Mouse (Mus musculus): Measurements from ENCODE around the gene Sh3bgrl3. TPM values are rescaled to one million over a fixed set of nuclear protein-coding genes. Genes with fewer than 3 reads are reported as not detected.
"Not testable (repeated sequence)": the region's sequence is repeated elsewhere in the genome, so short reads cannot be mapped to it uniquely, and the experiment has no call there.

Gene Sh3bgrl3
- polyA plus RNA-seq, 1 experiment = 703 TPM

- WGBS = 62% methylated on average over 8 of the region's 8 CpGs
- H3K4me1 ChIP-seq (ENCODE audit: control insufficient read depth, insufficient read depth, low read length) = peaks cover 8% of the 10 kb centered on the region
- TF ChIP-seq POLR2A (IDR thresholded peaks at IDR 0.05; ENCODE audit: borderline replicate concordance, extremely low read depth, low read depth, low read length) (peak; percentile 62; the same call in 1 of the 2 replicates), CTCF (IDR thresholded peaks at IDR 0.05; ENCODE audit: insufficient read depth, low read length) (no peak)
- H3K4me3 ChIP-seq (replicated peaks; ENCODE audit: extremely low read depth, low read depth, low read length) = no peak overlapping the region
- no peak for DNase-seq
These were observed 28.2 kb upstream of the Sh3bgrl3 start for GRCm38 (mm10) chr4:134156744-134157143.

GRCm38 (mm10) chr4:134155961-134156465 is 27.4 kb upstream of the Sh3bgrl3 start:
- TF ChIP-seq POLR2A (IDR thresholded peaks at IDR 0.05; ENCODE audit: borderline replicate concordance, extremely low read depth, low read depth, low read length) = no peak
- TF ChIP-seq CTCF (IDR thresholded peaks at IDR 0.05; ENCODE audit: insufficient read depth, low read length) = no peak
- 82% methylated on average over 10 of the region's 10 CpGs for WGBS
- no peak for DNase-seq
- Histone ChIP-seq H3K4me1 (ENCODE audit: control insufficient read depth, insufficient read depth, low read length) (peaks cover 8% of the 10 kb centered on the region), H3K4me3 (replicated peaks; ENCODE audit: extremely low read depth, low read depth, low read length) (no peak overlapping the region)

GRCm38 (mm10) chr4:134155531-134155930 is 26.9 kb upstream of the Sh3bgrl3 start:
- 89% methylated on average over 6 of the region's 6 CpGs for WGBS
- H3K4me3 ChIP-seq (replicated peaks; ENCODE audit: extremely low read depth, low read depth, low read length) = no peak overlapping the region
- DNase-seq = no peak
- H3K4me1 ChIP-seq (ENCODE audit: control insufficient read depth, insufficient read depth, low read length) = peaks cover 8% of the 10 kb centered on the region
- no peak for TF ChIP-seq POLR2A (IDR thresholded peaks at IDR 0.05; ENCODE audit: borderline replicate concordance, extremely low read depth, low read depth, low read length)
- no peak for TF ChIP-seq CTCF (IDR thresholded peaks at IDR 0.05; ENCODE audit: insufficient read depth, low read length)

DNA sequence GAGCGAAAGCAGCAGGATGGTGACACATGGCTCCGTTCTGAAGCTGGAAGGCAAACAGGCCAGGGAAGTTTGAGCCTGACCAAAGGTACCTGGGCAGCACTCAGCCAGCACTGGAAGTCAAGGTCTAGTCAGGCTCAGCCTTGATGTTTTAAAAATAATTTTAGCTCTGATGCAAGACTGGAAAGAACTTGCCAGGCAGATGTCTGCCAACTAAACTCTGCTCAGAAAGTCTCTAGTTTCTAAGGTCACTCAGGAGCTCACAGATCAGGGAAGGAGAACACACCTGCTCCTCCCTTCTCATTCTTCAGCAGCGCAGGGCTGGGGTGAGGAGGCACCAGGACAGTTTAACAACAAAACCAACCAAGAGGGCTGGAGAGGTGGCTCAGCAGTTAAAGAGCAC is 25.8 kb upstream of the Sh3bgrl3 start:
- H3K4me3 ChIP-seq (replicated peaks; ENCODE audit: extremely low read depth, low read depth, low read length) = no peak overlapping the region
- 89% methylated on average over 3 of the region's 3 CpGs for WGBS
- peaks cover 8% of the 10 kb centered on the region for H3K4me1 ChIP-seq (ENCODE audit: control insufficient read depth, insufficient read depth, low read length)
- TF ChIP-seq CTCF (IDR thresholded peaks at IDR 0.05; ENCODE audit: insufficient read depth, low read length) (no peak), POLR2A (IDR thresholded peaks at IDR 0.05; ENCODE audit: borderline replicate concordance, extremely low read depth, low read depth, low read length) (no peak)
- no peak for DNase-seq

DNA sequence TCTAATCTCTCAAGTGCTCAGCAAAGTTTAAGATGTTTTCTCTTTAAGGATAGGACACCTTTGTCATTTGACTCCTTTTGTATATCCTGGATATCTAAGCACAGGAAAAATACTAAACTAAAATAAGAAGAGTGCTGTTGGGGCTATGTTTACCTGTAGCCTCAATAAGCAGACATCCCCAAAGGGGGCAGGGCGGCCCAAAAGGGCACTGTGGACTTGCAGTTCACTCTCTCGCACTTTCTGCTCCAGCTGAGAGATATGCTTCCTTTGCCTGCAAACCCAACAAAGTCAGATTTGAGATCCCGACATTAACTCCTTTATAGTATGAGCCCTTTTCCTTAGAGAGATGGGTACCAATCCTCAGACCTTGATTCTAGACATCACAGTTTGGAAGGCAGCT is 25.1 kb upstream of the Sh3bgrl3 start:
- DNase-seq = no peak
- WGBS = 96% methylated on average over 3 of the region's 3 CpGs
- no peak overlapping the region for H3K4me3 ChIP-seq (replicated peaks; ENCODE audit: extremely low read depth, low read depth, low read length)
- H3K4me1 ChIP-seq (ENCODE audit: control insufficient read depth, insufficient read depth, low read length) = peaks cover 3% of the 10 kb centered on the region
- no peak for TF ChIP-seq POLR2A (IDR thresholded peaks at IDR 0.05; ENCODE audit: borderline replicate concordance, extremely low read depth, low read depth, low read length)

DNA sequence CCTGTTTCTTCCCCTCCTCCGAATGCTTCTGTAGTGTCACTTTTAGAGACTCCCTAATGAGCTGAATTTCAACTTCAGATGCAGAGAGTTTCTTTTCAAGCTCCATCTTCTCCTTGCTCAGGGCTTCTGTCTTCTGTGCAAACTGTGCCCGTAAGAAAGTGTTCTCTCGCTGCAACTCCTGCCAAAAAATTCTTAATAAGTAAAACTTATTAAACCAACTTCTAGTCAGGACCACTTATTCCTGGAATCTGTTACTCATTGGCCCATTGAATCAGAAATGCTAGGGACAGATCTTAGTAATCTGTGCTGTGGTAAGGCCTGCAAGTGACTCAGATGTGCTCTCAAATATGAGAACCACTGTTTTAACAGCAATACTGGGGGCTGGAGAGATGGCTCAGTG is 23.5 kb upstream of the Sh3bgrl3 start:
- no peak for TF ChIP-seq CTCF (IDR thresholded peaks at IDR 0.05; ENCODE audit: insufficient read depth, low read length)
- TF ChIP-seq POLR2A (IDR thresholded peaks at IDR 0.05; ENCODE audit: borderline replicate concordance, extremely low read depth, low read depth, low read length) = no peak
- Histone ChIP-seq H3K4me3 (replicated peaks; ENCODE audit: extremely low read depth, low read depth, low read length) (no peak overlapping the region), H3K4me1 (ENCODE audit: control insufficient read depth, insufficient read depth, low read length) (no peaks in the 10 kb centered on the region)
- WGBS = 79% methylated on average over 3 of the region's 3 CpGs
- no peak for DNase-seq

- no peak for DNase-seq
- 90% methylated on average over 4 of the region's 4 CpGs for WGBS
- Histone ChIP-seq H3K4me1 (ENCODE audit: control insufficient read depth, insufficient read depth, low read length) (no peaks in the 10 kb centered on the region), H3K4me3 (replicated peaks; ENCODE audit: extremely low read depth, low read depth, low read length) (no peak overlapping the region)
- TF ChIP-seq CTCF (IDR thresholded peaks at IDR 0.05; ENCODE audit: insufficient read depth, low read length) (no peak), POLR2A (IDR thresholded peaks at IDR 0.05; ENCODE audit: borderline replicate concordance, extremely low read depth, low read depth, low read length) (no peak)
These were observed 20.8 kb upstream of the Sh3bgrl3 start for GRCm38 (mm10) chr4:134149389-134149788.

GRCm38 (mm10) chr4:134144297-134144696 is 15.7 kb upstream of the Sh3bgrl3 start:
- 89% methylated on average over 5 of the region's 5 CpGs for WGBS
- not testable (repeated sequence) for DNase-seq; H3K4me1 ChIP-seq (ENCODE audit: control insufficient read depth, insufficient read depth, low read length); H3K4me3 ChIP-seq (replicated peaks; ENCODE audit: extremely low read depth, low read depth, low read length)

DNA sequence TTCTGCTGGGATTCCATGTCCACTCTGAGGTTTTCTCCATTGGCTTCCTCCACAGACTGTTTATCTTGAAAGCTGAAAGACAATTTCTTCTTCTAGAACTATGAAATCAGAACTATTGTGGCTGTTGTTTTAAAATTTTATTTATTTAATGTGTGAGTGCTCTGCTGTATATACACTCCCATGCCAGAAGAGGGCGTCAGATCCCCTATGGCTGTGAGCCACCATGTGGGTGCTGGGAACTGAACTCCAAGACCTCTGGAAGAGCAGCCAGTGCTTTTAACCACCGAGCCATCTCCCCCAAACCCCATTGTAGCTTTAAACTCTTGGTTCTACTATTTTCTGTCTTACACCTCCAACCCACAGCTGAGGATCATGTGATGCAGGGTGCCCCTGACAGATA is 10.3 kb upstream of the Sh3bgrl3 start:
- 88% methylated on average over 2 of the region's 2 CpGs for WGBS
- no peak for DNase-seq

GRCm38 (mm10) chr4:134136280-134136926 is 7.8 kb upstream of the Sh3bgrl3 start:
- no peaks in the 10 kb centered on the region for H3K4me1 ChIP-seq (ENCODE audit: control insufficient read depth, insufficient read depth, low read length)
- WGBS = 46% methylated on average over 3 of the region's 3 CpGs
- no peak for DNase-seq
- H3K4me3 ChIP-seq (replicated peaks; ENCODE audit: extremely low read depth, low read depth, low read length) = no peak overlapping the region
- TF ChIP-seq CTCF (IDR thresholded peaks at IDR 0.05; ENCODE audit: insufficient read depth, low read length) = no peak
- TF ChIP-seq POLR2A (IDR thresholded peaks at IDR 0.05; ENCODE audit: borderline replicate concordance, extremely low read depth, low read depth, low read length) = no peak

More for the DNA sequence above, 10.3 kb upstream of the Sh3bgrl3 start:
- H3K4me1 ChIP-seq (ENCODE audit: control insufficient read depth, insufficient read depth, low read length) = no peaks in the 10 kb centered on the region
- no peak overlapping the region for H3K4me3 ChIP-seq (replicated peaks; ENCODE audit: extremely low read depth, low read depth, low read length)
- TF ChIP-seq CTCF (IDR thresholded peaks at IDR 0.05; ENCODE audit: insufficient read depth, low read length) = no peak
- no peak for TF ChIP-seq POLR2A (IDR thresholded peaks at IDR 0.05; ENCODE audit: borderline replicate concordance, extremely low read depth, low read depth, low read length)
